Mouse (Mus musculus) spleen, adult 2 months (tissue): ENCODE measurements around the gene Slc6a6.

Experiments used
- CTCF ChIP-seq: fragments of 200-500 bp; IDR thresholded peaks from 2 replicates; pipeline ENCODE4 v1.5.1; 2011; ENCODE audit warnings: mild to moderate bottlenecking, inconsistent platforms; ENCODE audit not compliant: insufficient read depth, insufficient read length, insufficient replicate concordance; ENCODE audit errors: extremely low read depth
- POLR2A ChIP-seq: fragments of 200-500 bp; IDR thresholded peaks from 2 replicates; pipeline ENCODE4 v1.6.1; 2011; ENCODE audit warnings: low read depth, low read length, inconsistent platforms

GRCm38 (mm10) chr6:91708919-91709318 is 25.1 kb downstream of the Slc6a6 start:
- TF ChIP-seq CTCF (no peak), POLR2A (no peak)
